Comparison of ENCODE assay signal across 11 mouse cellular contexts in genomic region chr13:49479399-49479798, GRCm38 (mm10). TPM values are rescaled to one million over a fixed set of nuclear protein-coding genes. Genes with fewer than 3 reads are reported as not detected.
A peak's percentile ranks its signal among the peaks of the same experiment; 100 is the strongest.
DNase-seq lines count a peak whose midpoint lies in the region; ATAC-seq and TF ChIP-seq lines count a peak whose summit lies in the region.
"Had no signal": no experiment of that assay in that cellular context is flagged by ENCODE, and none has a peak within 500 bp of the region (broad histone marks: within the 10 kb centered on the region; RNA-seq: fewer than 3 reads in every experiment).

No protein-coding gene starts in this region.

- TF ChIP-seq POLR2A in limb, embryonic 14.5 days (IDR thresholded peaks at IDR 0.05; ENCODE audit: borderline replicate concordance, extremely low read depth, insufficient read depth, insufficient read length): no peak

- no peak overlapping the region for H3K4me2 ChIP-seq in limb, embryonic 14.5 days (replicated peaks; ENCODE audit: low read depth, low read length, severe bottlenecking)
- H3K4me2 ChIP-seq in stomach, postnatal 0 days (replicated peaks; ENCODE audit: low read depth): no peak overlapping the region
- H3K4me2 ChIP-seq: kidney, embryonic 15.5 days had no signal

- no peak for DNase-seq in layer of hippocampus, adult 2 months (ENCODE audit: low spot score in 2 of 2)
- DNase-seq in layer of hippocampus, postnatal 10 days (ENCODE audit: low spot score in 2 of 2): no peak
- DNase-seq in gastrocnemius, postnatal 10 days: peak; percentile 36
- peak; percentile 40 for DNase-seq in limb, embryonic 14.5 days (ENCODE audit: low spot score)
- no peak for DNase-seq in stomach, postnatal 0 days (ENCODE audit: low spot score)
- DNase-seq in ovary, postnatal 10 days (ENCODE audit: low spot score): no peak
- no peak for DNase-seq in urinary bladder, postnatal 10 days (ENCODE audit: low spot score)
- DNase-seq in Muller cell, postnatal 12 days (ENCODE audit: inconsistent ontology term): no peak
- DNase-seq: thymus, postnatal 4 days had no signal

- TF ChIP-seq CTCF in layer of hippocampus, adult 2 months (conservative IDR thresholded peaks at IDR 0.05): no peak
- TF ChIP-seq CTCF in stomach, postnatal 0 days (IDR thresholded peaks at IDR 0.05; ENCODE audit: low read depth): no peak

- TF ChIP-seq EP300 in stomach, postnatal 0 days (optimal IDR thresholded peaks at IDR 0.05): no peak

- no peak for ATAC-seq in limb, embryonic 14.5 days (ENCODE audit: low FRiP score, low read depth)
- ATAC-seq in stomach, postnatal 0 days (ENCODE audit: low FRiP score, low TSS enrichment): peak; percentile 29; the same call in 1 of the 2 replicates

- H3K9me3 ChIP-seq in limb, embryonic 14.5 days (ENCODE audit: control insufficient read depth, low read length): no peaks in the 10 kb centered on the region
- no peaks in the 10 kb centered on the region for H3K9me3 ChIP-seq in stomach, postnatal 0 days (ENCODE audit: control insufficient read depth, low read length)
- H3K9me3 ChIP-seq: kidney, embryonic 15.5 days had no signal

- H3K9ac ChIP-seq in limb, embryonic 14.5 days (ENCODE audit: low read depth, low read length, severe bottlenecking): no peak overlapping the region
- no peak overlapping the region for H3K9ac ChIP-seq in stomach, postnatal 0 days (ENCODE audit: low read length)
- H3K9ac ChIP-seq: kidney, embryonic 15.5 days had no signal

- 67% methylated on average over 4 of the region's 4 CpGs for WGBS in limb, embryonic 14.5 days
- WGBS in stomach, postnatal 0 days: 53% methylated on average over 4 of the region's 4 CpGs

- no peaks in the 10 kb centered on the region for H3K36me3 ChIP-seq in limb, embryonic 14.5 days (ENCODE audit: control insufficient read depth, insufficient read depth, low read length)
- no peaks in the 10 kb centered on the region for H3K36me3 ChIP-seq in stomach, postnatal 0 days (ENCODE audit: control insufficient read depth, insufficient read depth, low read length)
- H3K36me3 ChIP-seq: kidney, embryonic 15.5 days had no signal

- H3K27ac ChIP-seq in layer of hippocampus, adult 2 months: peak overlapping the region; percentile 89
- H3K27ac ChIP-seq in limb, embryonic 14.5 days (replicated peaks; ENCODE audit: low read depth, low read length): peak overlapping the region; percentile 81
- H3K27ac ChIP-seq in stomach, postnatal 0 days (replicated peaks): peak overlapping the region; percentile 81
- H3K27ac ChIP-seq: kidney, embryonic 15.5 days had no signal

- peaks cover 30% of the 10 kb centered on the region for H3K4me1 ChIP-seq in limb, embryonic 14.5 days (ENCODE audit: control insufficient read depth, insufficient read depth, low read length)
- no peaks in the 10 kb centered on the region; the same call in 1 of the 2 replicates for H3K4me1 ChIP-seq in stomach, postnatal 0 days (replicated peaks; ENCODE audit: control insufficient read depth, insufficient read depth)

- H3K27me3 ChIP-seq in limb, embryonic 14.5 days (ENCODE audit: control insufficient read depth, insufficient read depth, low read length): no peaks in the 10 kb centered on the region
- no peaks in the 10 kb centered on the region for H3K27me3 ChIP-seq in stomach, postnatal 0 days (ENCODE audit: control insufficient read depth, insufficient read depth, low read length)
- H3K27me3 ChIP-seq: kidney, embryonic 15.5 days had no signal

- no peak overlapping the region for H3K4me3 ChIP-seq in layer of hippocampus, adult 2 months
- no peak overlapping the region for H3K4me3 ChIP-seq in limb, embryonic 14.5 days (replicated peaks; ENCODE audit: low read length)
- H3K4me3 ChIP-seq in stomach, postnatal 0 days (ENCODE audit: low read depth, low read length): no peak overlapping the region
- H3K4me3 ChIP-seq: erythroblast, embryonic 14.5 days; kidney, embryonic 15.5 days had no signal

RNA-seq across cellular contexts. Expression of gene Tes3-ps, which starts 13.7 kb away (rescaled TPM):
- 1 to 10 TPM in 1 of 2 experiments, under 1 TPM in 1; 0.79 to 1.7 TPM for total RNA-seq in layer of hippocampus, adult 2 months (2021)
- 1 to 10 TPM; 1.5 to 1.8 TPM for total RNA-seq in layer of hippocampus, postnatal 10 days (2021)
- 1 to 10 TPM; 1.4 to 1.5 TPM for total RNA-seq in gastrocnemius, postnatal 10 days (2021)
- 0.15 and 0.20 TPM in 2 replicates for polyA plus RNA-seq in limb, embryonic 14.5 days (2012; rRNA removed)
- polyA plus RNA-seq in limb, embryonic 14.5 days (2014; fragmentation: Nextera tagmentation; extraction: Ambion mirVana): 0.58 and 0.91 TPM in 2 replicates
- 0.35 and 0.45 TPM in 2 replicates for polyA plus RNA-seq in stomach, postnatal 0 days (2015; fragmentation: Nextera tagmentation; extraction: Ambion mirVana)

RNA-seq across cellular contexts. Expression of gene Ecm2, which starts 25.2 kb away (rescaled TPM):
- 1 to 10 TPM; 6.5 to 8.1 TPM for total RNA-seq in layer of hippocampus, adult 2 months (2021)
- total RNA-seq in layer of hippocampus, postnatal 10 days (2021): 1 to 10 TPM; 3.0 to 3.4 TPM
- 10 to 100 TPM; 17.8 TPM for total RNA-seq in gastrocnemius, postnatal 10 days (2021)
- polyA plus RNA-seq in limb, embryonic 14.5 days (2012; rRNA removed): 3.4 and 4.6 TPM in 2 replicates
- 2.5 and 2.8 TPM in 2 replicates for polyA plus RNA-seq in limb, embryonic 14.5 days (2014; fragmentation: Nextera tagmentation; extraction: Ambion mirVana)
- polyA plus RNA-seq in stomach, postnatal 0 days (2015; fragmentation: Nextera tagmentation; extraction: Ambion mirVana): 2.0 and 2.2 TPM in 2 replicates
- polyA plus RNA-seq: erythroblast, embryonic 14.5 days had no signal

RNA-seq across cellular contexts. Expression of gene Ippk, which starts 58.4 kb away (rescaled TPM):
- total RNA-seq in layer of hippocampus, adult 2 months (2021): 10 to 100 TPM; 33.1 to 41.0 TPM
- 10 to 100 TPM; 16.4 to 16.8 TPM for total RNA-seq in layer of hippocampus, postnatal 10 days (2021)
- 1 to 10 TPM; 5.7 to 6.3 TPM for total RNA-seq in gastrocnemius, postnatal 10 days (2021)
- 9.0 and 9.8 TPM in 2 replicates for polyA plus RNA-seq in limb, embryonic 14.5 days (2012; rRNA removed)
- polyA plus RNA-seq in limb, embryonic 14.5 days (2014; fragmentation: Nextera tagmentation; extraction: Ambion mirVana): 14.3 and 14.5 TPM in 2 replicates
- polyA plus RNA-seq in stomach, postnatal 0 days (2015; fragmentation: Nextera tagmentation; extraction: Ambion mirVana): 22.1 and 23.4 TPM in 2 replicates

Comparison
In these comparisons a context has a peak if more than half of its experiments do, and no peak if none do; other contexts are left out.
1. DNase-seq: peak in gastrocnemius, postnatal 10 days (single experiment) and limb, embryonic 14.5 days (single experiment); none in layer of hippocampus, adult 2 months (0 of 2), layer of hippocampus, postnatal 10 days (0 of 2), stomach, postnatal 0 days (single experiment), ovary, postnatal 10 days (single experiment), urinary bladder, postnatal 10 days (single experiment) and Muller cell, postnatal 12 days (single experiment).
2. Peak in every context shown above with its lines, with median percentiles within 50 percentile points of each other: H3K27ac ChIP-seq.